In the genomic region with DNA sequence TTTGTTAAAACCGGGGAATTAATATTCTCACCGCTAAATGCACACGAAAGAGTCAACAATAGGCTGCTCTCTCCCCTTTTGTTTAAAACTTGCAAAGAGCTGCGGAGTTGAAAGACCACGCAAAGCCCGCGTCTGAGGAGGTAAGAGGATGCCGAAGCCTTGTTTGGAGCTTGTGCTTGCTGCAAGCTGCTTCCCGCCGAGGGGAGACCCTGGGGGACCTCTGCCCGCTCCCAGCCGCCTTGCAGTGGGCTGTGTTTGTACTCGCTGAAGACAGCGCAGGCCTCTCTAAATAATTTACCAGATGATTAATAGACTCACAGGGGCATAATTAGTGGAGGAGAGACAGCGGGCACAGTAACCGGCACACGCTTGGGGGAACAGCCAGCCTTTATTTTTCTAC, we compare ENCODE assay signal across 9 mouse cellular contexts. TPM values are rescaled to one million over a fixed set of nuclear protein-coding genes. Genes with fewer than 3 reads are reported as not detected.
DNase-seq lines count a peak whose midpoint lies in the region; ATAC-seq lines count a peak whose summit lies in the region.
"Had no signal": no experiment of that assay in that cellular context is flagged by ENCODE, and none has a peak within 500 bp of the region (broad histone marks: within the 10 kb centered on the region; RNA-seq: fewer than 3 reads in every experiment).

No protein-coding gene starts in this region.

- H3K36me3 ChIP-seq in lung, embryonic 16.5 days (ENCODE audit: control insufficient read depth, insufficient read depth, low read length) = no peaks in the 10 kb centered on the region
- H3K36me3 ChIP-seq in forebrain, embryonic 11.5 days (ENCODE audit: control insufficient read depth, insufficient read depth, low read length) = no peaks in the 10 kb centered on the region
- no peaks in the 10 kb centered on the region for H3K36me3 ChIP-seq in liver, embryonic 12.5 days
- no peaks in the 10 kb centered on the region for H3K36me3 ChIP-seq in stomach, embryonic 15.5 days

- H3K27ac ChIP-seq in lung, embryonic 16.5 days (ENCODE audit: low read length) = no peak overlapping the region
- H3K27ac ChIP-seq in forebrain, embryonic 11.5 days (ENCODE audit: low read depth, low read length) = no peak overlapping the region
- H3K27ac ChIP-seq in liver, embryonic 12.5 days = no peak overlapping the region
- H3K27ac ChIP-seq in stomach, embryonic 15.5 days = no peak overlapping the region

- peak overlapping the region; percentile 34 for H3K4me3 ChIP-seq in lung, embryonic 16.5 days (ENCODE audit: low read length)
- peak overlapping the region; percentile 33 for H3K4me3 ChIP-seq in forebrain, embryonic 11.5 days (ENCODE audit: low read depth, low read length)
- peak overlapping the region; percentile 25 for H3K4me3 ChIP-seq in liver, embryonic 12.5 days
- peak overlapping the region; percentile 39 for H3K4me3 ChIP-seq in stomach, embryonic 15.5 days (replicated peaks)

- peaks cover 8% of the 10 kb centered on the region; the same call in 1 of the 2 replicates for H3K27me3 ChIP-seq in lung, embryonic 16.5 days (ENCODE audit: control insufficient read depth, insufficient read depth, low read depth, low read length)
- peaks cover 47% of the 10 kb centered on the region for H3K27me3 ChIP-seq in forebrain, embryonic 11.5 days (ENCODE audit: control insufficient read depth, insufficient read depth, low read length)
- peaks cover 58% of the 10 kb centered on the region for H3K27me3 ChIP-seq in liver, embryonic 12.5 days (replicated peaks)
- no peaks in the 10 kb centered on the region for H3K27me3 ChIP-seq in stomach, embryonic 15.5 days (replicated peaks)

- peaks cover 3% of the 10 kb centered on the region for H3K4me1 ChIP-seq in lung, embryonic 16.5 days (replicated peaks; ENCODE audit: control insufficient read depth, insufficient read depth, low read length)
- peaks cover 11% of the 10 kb centered on the region; the same call in 1 of the 2 replicates for H3K4me1 ChIP-seq in forebrain, embryonic 11.5 days (replicated peaks; ENCODE audit: control insufficient read depth, insufficient read depth, low read length)
- H3K4me1 ChIP-seq in liver, embryonic 12.5 days = 0 out of 2 replicates have a peak, but pooled peaks cover 2% of the 10 kb centered on the region
- peaks cover 4% of the 10 kb centered on the region for H3K4me1 ChIP-seq in stomach, embryonic 15.5 days

- H3K4me2 ChIP-seq in lung, embryonic 16.5 days (ENCODE audit: low read depth, low read length) = peak overlapping the region; percentile 49
- peak overlapping the region; percentile 61 for H3K4me2 ChIP-seq in forebrain, embryonic 11.5 days (ENCODE audit: low read depth, low read length, severe bottlenecking)
- H3K4me2 ChIP-seq in liver, embryonic 12.5 days = peak overlapping the region; percentile 45
- peak overlapping the region; percentile 64 for H3K4me2 ChIP-seq in stomach, embryonic 15.5 days

- peak overlapping the region; percentile 50 for H3K9ac ChIP-seq in lung, embryonic 16.5 days (ENCODE audit: low read length)
- H3K9ac ChIP-seq in forebrain, embryonic 11.5 days (ENCODE audit: low read length) = peak overlapping the region; percentile 39
- no peak overlapping the region for H3K9ac ChIP-seq in liver, embryonic 12.5 days
- H3K9ac ChIP-seq in stomach, embryonic 15.5 days = no peak overlapping the region

- DNase-seq in lung, adult 18-20 months = no peak
- peak; percentile 65 for DNase-seq in forebrain, embryonic 11.5 days (ENCODE audit: low spot score)
- no peak for DNase-seq in left cerebral cortex, adult 9 months (ENCODE audit: low spot score in 2 of 2)
- no peak for DNase-seq in cerebellum, postnatal 14 days
- DNase-seq in frontal cortex, postnatal 25 days (ENCODE audit: low spot score in 2 of 2) = no peak
- DNase-seq: heart, postnatal 14 days had no signal

- no peak for ATAC-seq in lung, embryonic 16.5 days (ENCODE audit: low read depth)
- ATAC-seq in forebrain, embryonic 11.5 days (replicated peaks; ENCODE audit: low FRiP score) = no peak
- ATAC-seq in liver, embryonic 12.5 days = no peak
- ATAC-seq in stomach, embryonic 15.5 days (ENCODE audit: insufficient read depth, low FRiP score, low read depth) = no peak

- WGBS in lung, embryonic 16.5 days = under 1% methylated on average over 17 of the region's 17 CpGs
- WGBS in forebrain, embryonic 11.5 days = under 1% methylated on average over 17 of the region's 17 CpGs
- WGBS in liver, embryonic 12.5 days (ENCODE audit: insufficient replicate concordance) = 4% methylated on average over 17 of the region's 17 CpGs
- 1% methylated on average over 17 of the region's 17 CpGs for WGBS in stomach, embryonic 15.5 days

- H3K9me3 ChIP-seq in lung, embryonic 16.5 days (ENCODE audit: control insufficient read depth, low read length) = no peaks in the 10 kb centered on the region
- no peaks in the 10 kb centered on the region for H3K9me3 ChIP-seq in forebrain, embryonic 11.5 days (ENCODE audit: control insufficient read depth, low read length)
- H3K9me3 ChIP-seq in liver, embryonic 12.5 days (replicated peaks) = no peaks in the 10 kb centered on the region
- H3K9me3 ChIP-seq in stomach, embryonic 15.5 days = no peaks in the 10 kb centered on the region

RNA-seq across cellular contexts. Expression of a gene that starts 51.2 kb away (rescaled TPM):
- polyA plus RNA-seq in lung, embryonic 16.5 days (2015; fragmentation: Nextera tagmentation; extraction: Ambion mirVana) = 4.2 and 4.7 TPM in 2 replicates
- polyA plus RNA-seq in forebrain, embryonic 11.5 days (2014; fragmentation: Nextera tagmentation; extraction: Ambion mirVana) = 0.23 and 0.48 TPM in 2 replicates
- polyA plus RNA-seq in liver, embryonic 12.5 days (2016; fragmentation: Nextera tagmentation; extraction: Ambion mirVana) = 0.14 and 0.35 TPM in 2 replicates
- polyA plus RNA-seq in stomach, embryonic 15.5 days (2015; fragmentation: Nextera tagmentation; extraction: Ambion mirVana) = 0.81 and 1.0 TPM in 2 replicates

RNA-seq across cellular contexts. Expression of a gene that starts 51.7 kb away (rescaled TPM):
- 6.5 and 9.6 TPM in 2 replicates for polyA plus RNA-seq in lung, embryonic 16.5 days (2015; fragmentation: Nextera tagmentation; extraction: Ambion mirVana)
- 1.5 and 2.1 TPM in 2 replicates for polyA plus RNA-seq in forebrain, embryonic 11.5 days (2014; fragmentation: Nextera tagmentation; extraction: Ambion mirVana)
- 1.9 and 2.6 TPM in 2 replicates for polyA plus RNA-seq in liver, embryonic 12.5 days (2016; fragmentation: Nextera tagmentation; extraction: Ambion mirVana)
- polyA plus RNA-seq in stomach, embryonic 15.5 days (2015; fragmentation: Nextera tagmentation; extraction: Ambion mirVana) = 2.2 and 2.6 TPM in 2 replicates

Comparison
In these comparisons a context has a peak if more than half of its experiments do, and no peak if none do; other contexts are left out.
1. H3K9ac ChIP-seq: peak in lung, embryonic 16.5 days (single experiment) and forebrain, embryonic 11.5 days (single experiment); none in liver, embryonic 12.5 days (single experiment) and stomach, embryonic 15.5 days (single experiment).
2. Peak in every context shown above with its lines, with median percentiles within 50 percentile points of each other: H3K4me2 ChIP-seq and H3K4me3 ChIP-seq.